Mouse (Mus musculus) forebrain, embryonic 15.5 days (tissue): ENCODE results near the gene Hdac1. TPM values are rescaled to one million over a fixed set of nuclear protein-coding genes. Genes with fewer than 3 reads are reported as not detected.

Experiments
- ATAC-seq: fragments of 200-750 bp; cut with Nextera tagmentation; replicated peaks from 2 replicates; pipeline ENCODE4 v1.8.0; 2017; ENCODE audit warnings: mild to moderate bottlenecking, moderate TSS enrichment, moderate library complexity
- H3K27ac ChIP-seq: fragments of 300-500 bp; sonication (generic); replicated peaks from 2 replicates; pipeline ENCODE4 v1.5.1; 2015; ENCODE audit warnings: mild to moderate bottlenecking, inconsistent platforms
- H3K27me3 ChIP-seq: fragments of 300-500 bp; sonication (generic); 2 replicates; pipeline ENCODE4 v1.6.1; 2015; ENCODE audit warnings: inconsistent platforms
- H3K36me3 ChIP-seq: fragments of 300-500 bp; sonication (generic); 2 replicates; pipeline ENCODE4 v1.6.1; 2015; ENCODE audit warnings: mild to moderate bottlenecking, inconsistent platforms
- H3K4me1 ChIP-seq: fragments of 300-500 bp; sonication (generic); 2 replicates; pipeline ENCODE4 v1.6.1; 2015; ENCODE audit warnings: inconsistent platforms
- H3K4me2 ChIP-seq: fragments of 300-500 bp; sonication (generic); replicated peaks from 2 replicates; pipeline ENCODE4 v1.6.1; 2015; ENCODE audit warnings: mild to moderate bottlenecking, inconsistent platforms
- H3K4me3 ChIP-seq: fragments of 300-500 bp; sonication (generic); 2 replicates; pipeline ENCODE4 v1.5.1; 2015; ENCODE audit warnings: mild to moderate bottlenecking, inconsistent platforms
- H3K9ac ChIP-seq: fragments of 300-500 bp; sonication (generic); replicated peaks from 2 replicates; pipeline ENCODE4 v1.6.1; 2015; ENCODE audit warnings: mild to moderate bottlenecking, inconsistent platforms
- H3K9me3 ChIP-seq: fragments of 300-500 bp; sonication (generic); 2 replicates; pipeline ENCODE4 v1.6.1; 2016; ENCODE audit warnings: inconsistent platforms
- WGBS: fragments of 180-500 bp; shearing (Covaris S2); methylation state at CpG from one replicate; pipeline ENCODE4 v1.1.7; 2015; ENCODE audit warnings: mixed read lengths; 5-methylcytosine and 5-hydroxymethylcytosine counted together
- polyA plus RNA-seq: library from polyadenylated mRNA; unstranded; fragments of >200 nt; fragmentation: Nextera tagmentation; extraction: Ambion mirVana; gene quantifications from 2 replicates; pipeline ENCODE4 v1.2.1, GENCODE M21; 2015

Gene Hdac1
- polyA plus RNA-seq, 1 experiment from 2014 or later = 119 TPM

GRCm38 (mm10) chr4:129575171-129575844, 32.8 kb upstream of the Hdac1 start:
- ATAC-seq = no peak
- no peaks in the 10 kb centered on the region for H3K36me3 ChIP-seq
- peaks cover 5% of the 10 kb centered on the region; the same call in 1 of the 2 replicates for H3K4me1 ChIP-seq
- WGBS = 61% methylated on average over 7 of the region's 8 CpGs
- no peak overlapping the region for H3K4me3 ChIP-seq
- H3K27me3 ChIP-seq = no peaks in the 10 kb centered on the region
- no peak overlapping the region for H3K27ac ChIP-seq
- no peak overlapping the region for H3K9ac ChIP-seq
- no peaks in the 10 kb centered on the region for H3K9me3 ChIP-seq
- no peak overlapping the region for H3K4me2 ChIP-seq

GRCm38 (mm10) chr4:129573430-129573829, 30.9 kb upstream of the Hdac1 start, which contains the start of gene Lck:
Lck (minus strand) TSS chr4:129573641.
- no peak within 1 kb of the TSS for H3K4me3 ChIP-seq
- no peaks in the 10 kb centered on the region for H3K27me3 ChIP-seq
- no peak within 1 kb of the TSS for H3K9ac ChIP-seq
- H3K4me1 ChIP-seq = peaks cover 5% of the 10 kb centered on the region; the same call in 1 of the 2 replicates
- 91% methylated on average over 8 of the region's 8 CpGs for WGBS
- no peak for ATAC-seq
- H3K36me3 ChIP-seq = no peaks in the 10 kb centered on the region
- H3K4me2 ChIP-seq = no peak within 1 kb of the TSS
- H3K27ac ChIP-seq = no peak within 1 kb of the TSS
- no peaks in the 10 kb centered on the region for H3K9me3 ChIP-seq

GRCm38 (mm10) chr4:129573093-129573370, 30.5 kb upstream of the Hdac1 start:
- ATAC-seq = no peak

GRCm38 (mm10) chr4:129572236-129573092, 30.0 kb upstream of the Hdac1 start:
- Histone ChIP-seq H3K4me3 (no peak overlapping the region), H3K4me2 (no peak overlapping the region), H3K4me1 (peaks cover 5% of the 10 kb centered on the region; the same call in 1 of the 2 replicates), H3K36me3 (no peaks in the 10 kb centered on the region), H3K27me3 (no peaks in the 10 kb centered on the region), H3K27ac (no peak overlapping the region), H3K9me3 (no peaks in the 10 kb centered on the region), H3K9ac (no peak overlapping the region)
- ATAC-seq = no peak
- 82% methylated on average over 13 of the region's 13 CpGs for WGBS

More at GRCm38 (mm10) chr4:129573093-129573370, 30.5 kb upstream of the Hdac1 start:
- H3K27me3 ChIP-seq = no peaks in the 10 kb centered on the region
- WGBS = 97% methylated on average over 4 of the region's 4 CpGs
- no peaks in the 10 kb centered on the region for H3K36me3 ChIP-seq
- H3K9ac ChIP-seq = no peak overlapping the region
- no peak overlapping the region for H3K4me3 ChIP-seq
- peaks cover 5% of the 10 kb centered on the region; the same call in 1 of the 2 replicates for H3K4me1 ChIP-seq
- H3K27ac ChIP-seq = no peak overlapping the region
- H3K9me3 ChIP-seq = no peaks in the 10 kb centered on the region
- no peak overlapping the region for H3K4me2 ChIP-seq

DNA sequence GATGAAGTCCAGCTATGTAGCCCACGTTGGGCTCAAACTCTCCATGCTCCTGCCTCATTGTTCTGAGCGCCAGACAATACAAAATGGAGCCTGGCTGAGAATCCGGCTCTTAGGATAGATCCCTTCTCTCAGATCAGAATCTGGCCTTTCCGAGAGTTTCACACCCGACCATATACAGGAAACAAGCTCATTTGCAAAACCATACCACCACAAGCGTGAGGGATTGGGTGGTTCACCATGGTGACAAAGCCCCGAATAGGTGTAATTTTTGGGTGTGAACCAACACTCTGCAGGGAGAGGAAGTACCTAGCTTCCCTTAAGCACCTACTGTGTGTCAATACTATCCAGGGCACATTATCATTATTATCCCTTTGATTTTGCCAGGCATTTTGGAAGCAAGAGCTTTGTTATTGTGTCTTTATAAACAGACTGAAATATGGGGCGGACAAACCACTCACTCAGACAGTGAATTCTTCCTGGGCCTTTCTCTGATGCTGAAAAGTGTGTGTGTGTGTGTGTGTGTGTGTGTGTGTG, 29.1 kb upstream of the Hdac1 start:
- Histone ChIP-seq H3K36me3 (no peaks in the 10 kb centered on the region), H3K4me1 (no peaks in the 10 kb centered on the region), H3K4me2 (no peak overlapping the region), H3K27me3 (no peaks in the 10 kb centered on the region), H3K9ac (no peak overlapping the region), H3K9me3 (no peaks in the 10 kb centered on the region), H3K4me3 (no peak overlapping the region), H3K27ac (no peak overlapping the region)
- WGBS = 77% methylated on average over 8 of the region's 8 CpGs
- ATAC-seq = no peak

GRCm38 (mm10) chr4:129570028-129570427, 27.5 kb upstream of the Hdac1 start:
- Histone ChIP-seq H3K4me2 (no peak overlapping the region), H3K9me3 (no peaks in the 10 kb centered on the region), H3K27me3 (no peaks in the 10 kb centered on the region), H3K27ac (no peak overlapping the region), H3K4me1 (no peaks in the 10 kb centered on the region), H3K4me3 (no peak overlapping the region), H3K9ac (no peak overlapping the region), H3K36me3 (no peaks in the 10 kb centered on the region)
- WGBS = 92% methylated on average over 6 of the region's 6 CpGs
- no peak for ATAC-seq

DNA sequence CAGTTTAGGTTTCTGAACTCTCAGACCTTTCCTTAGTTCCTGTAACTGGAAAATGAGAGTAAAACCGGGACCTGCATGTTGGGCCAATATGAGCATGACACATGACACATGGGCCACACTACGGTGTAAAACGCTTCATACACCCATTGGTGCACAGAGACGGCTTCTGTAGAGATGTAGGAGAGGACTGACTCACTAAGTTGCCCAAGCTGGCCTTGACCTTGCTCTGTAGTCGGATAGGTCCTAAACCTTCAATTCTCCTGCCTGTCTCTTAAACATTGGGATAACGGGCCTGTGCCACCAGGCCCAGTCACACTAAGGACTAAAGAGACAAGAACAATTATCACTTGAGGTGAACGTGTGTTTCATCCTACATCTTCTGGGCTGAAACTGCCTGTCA, 25.9 kb upstream of the Hdac1 start:
- 90% methylated on average over 7 of the region's 7 CpGs for WGBS
- no peak overlapping the region for H3K4me3 ChIP-seq
- no peak overlapping the region for H3K4me2 ChIP-seq
- H3K36me3 ChIP-seq = no peaks in the 10 kb centered on the region
- H3K9ac ChIP-seq = no peak overlapping the region
- H3K27me3 ChIP-seq = no peaks in the 10 kb centered on the region
- no peaks in the 10 kb centered on the region for H3K4me1 ChIP-seq
- no peak overlapping the region for H3K27ac ChIP-seq
- ATAC-seq = no peak
- H3K9me3 ChIP-seq = no peaks in the 10 kb centered on the region

GRCm38 (mm10) chr4:129565139-129565538, 22.6 kb upstream of the Hdac1 start:
- Histone ChIP-seq H3K9me3 (no peaks in the 10 kb centered on the region), H3K4me3 (no peak overlapping the region), H3K4me2 (no peak overlapping the region), H3K4me1 (no peaks in the 10 kb centered on the region), H3K27ac (no peak overlapping the region), H3K9ac (no peak overlapping the region), H3K27me3 (no peaks in the 10 kb centered on the region), H3K36me3 (no peaks in the 10 kb centered on the region)
- WGBS = 86% methylated on average over 6 of the region's 6 CpGs
- no peak for ATAC-seq

GRCm38 (mm10) chr4:129563718-129564117, 21.2 kb upstream of the Hdac1 start:
- ATAC-seq = no peak
- Histone ChIP-seq H3K9me3 (no peaks in the 10 kb centered on the region), H3K4me2 (no peak overlapping the region), H3K4me1 (no peaks in the 10 kb centered on the region), H3K4me3 (no peak overlapping the region), H3K36me3 (no peaks in the 10 kb centered on the region), H3K27ac (no peak overlapping the region), H3K27me3 (no peaks in the 10 kb centered on the region), H3K9ac (no peak overlapping the region)
- WGBS = 82% methylated on average over 8 of the region's 8 CpGs

GRCm38 (mm10) chr4:129561184-129561583, 18.7 kb upstream of the Hdac1 start:
- H3K36me3 ChIP-seq = no peaks in the 10 kb centered on the region
- 94% methylated on average over 5 of the region's 5 CpGs for WGBS
- ATAC-seq = no peak

DNA sequence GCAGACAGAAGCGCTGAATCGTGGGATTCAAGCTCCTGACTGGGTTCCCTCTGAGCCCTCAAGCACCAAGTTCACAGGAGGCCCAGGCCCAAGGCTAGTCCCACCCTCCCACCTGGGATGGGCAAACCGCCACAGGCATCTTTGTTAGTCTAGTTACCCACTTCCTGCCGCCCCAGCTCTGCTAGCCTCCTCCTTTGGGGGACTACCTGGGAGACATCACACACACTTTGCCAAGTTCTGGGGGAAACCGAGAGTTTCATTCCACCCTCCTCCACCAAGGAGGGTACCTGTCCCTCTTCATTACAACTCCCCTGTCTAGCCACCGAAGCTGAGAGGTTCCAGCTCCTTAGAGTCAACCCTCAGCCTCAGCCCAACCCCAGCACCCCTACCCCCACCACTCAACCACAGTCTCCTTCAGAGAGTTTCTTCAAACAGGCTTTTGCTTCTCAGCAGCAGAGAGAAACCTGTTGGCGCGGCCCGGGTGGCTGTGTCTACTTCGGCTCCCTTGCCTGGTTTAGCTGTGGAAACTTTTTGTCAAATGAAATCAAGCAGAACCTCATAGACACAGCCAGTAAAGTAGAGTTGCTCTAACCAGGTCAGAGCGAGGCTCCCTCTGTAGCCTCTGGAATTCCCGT, 15.9 kb upstream of the Hdac1 start:
- no peak overlapping the region for H3K9ac ChIP-seq
- H3K36me3 ChIP-seq = no peaks in the 10 kb centered on the region
- H3K9me3 ChIP-seq = no peaks in the 10 kb centered on the region
- H3K27ac ChIP-seq = no peak overlapping the region
- no peak overlapping the region for H3K4me3 ChIP-seq
- no peak overlapping the region for H3K4me2 ChIP-seq
- WGBS = 88% methylated on average over 12 of the region's 12 CpGs
- no peaks in the 10 kb centered on the region for H3K27me3 ChIP-seq
- peaks cover 12% of the 10 kb centered on the region for H3K4me1 ChIP-seq
- ATAC-seq = no peak

More at GRCm38 (mm10) chr4:129561184-129561583, 18.7 kb upstream of the Hdac1 start:
- Histone ChIP-seq H3K9me3 (no peaks in the 10 kb centered on the region), H3K27me3 (no peaks in the 10 kb centered on the region), H3K4me1 (peaks cover 5% of the 10 kb centered on the region), H3K27ac (no peak overlapping the region), H3K4me3 (no peak overlapping the region), H3K4me2 (no peak overlapping the region), H3K9ac (no peak overlapping the region)

DNA sequence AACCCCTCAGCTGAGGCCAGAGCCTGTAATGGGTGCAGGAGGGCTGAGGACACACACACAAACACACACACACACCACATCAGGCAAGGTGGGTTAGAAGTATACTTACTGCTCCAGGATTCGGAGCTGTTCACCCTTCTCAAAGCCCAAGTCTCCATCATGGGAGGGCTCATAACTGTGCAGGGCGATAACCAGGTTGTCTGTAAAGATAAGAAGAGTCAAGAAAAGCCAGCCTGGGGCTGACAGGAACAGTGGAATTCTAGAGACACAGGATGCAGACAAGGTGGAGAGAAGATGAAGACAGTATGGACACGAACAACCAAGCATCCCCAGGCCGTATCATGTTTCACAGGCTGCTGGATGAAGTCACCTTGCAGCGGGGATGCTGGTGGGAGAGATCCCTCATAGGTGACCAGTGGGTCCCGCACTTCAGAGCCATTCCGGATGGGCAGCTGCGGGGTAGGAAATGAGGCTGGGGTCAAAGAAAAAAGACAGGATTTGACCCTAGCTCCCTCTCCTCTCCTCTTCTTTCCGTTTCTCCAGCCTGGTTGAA, 14.8 kb upstream of the Hdac1 start:
- Histone ChIP-seq H3K4me2 (peak overlapping the region; percentile 69; the same call in 1 of the 2 replicates), H3K27me3 (no peaks in the 10 kb centered on the region), H3K4me1 (peaks cover 12% of the 10 kb centered on the region), H3K9ac (peak overlapping the region; percentile 53; the same call in 1 of the 2 replicates), H3K36me3 (no peaks in the 10 kb centered on the region), H3K9me3 (no peaks in the 10 kb centered on the region), H3K4me3 (no peak overlapping the region), H3K27ac (no peak overlapping the region)
- WGBS = 81% methylated on average over 9 of the region's 9 CpGs
- ATAC-seq = no peak
